Mouse (Mus musculus): ENCODE measurements at regions not wholly inside any gene's neighbourhood (a gene's known extent, or its start where the extent isn't known, plus 50 kb on each side); places are given as distances from the start of the nearest gene placed in this dataset.

DNA sequence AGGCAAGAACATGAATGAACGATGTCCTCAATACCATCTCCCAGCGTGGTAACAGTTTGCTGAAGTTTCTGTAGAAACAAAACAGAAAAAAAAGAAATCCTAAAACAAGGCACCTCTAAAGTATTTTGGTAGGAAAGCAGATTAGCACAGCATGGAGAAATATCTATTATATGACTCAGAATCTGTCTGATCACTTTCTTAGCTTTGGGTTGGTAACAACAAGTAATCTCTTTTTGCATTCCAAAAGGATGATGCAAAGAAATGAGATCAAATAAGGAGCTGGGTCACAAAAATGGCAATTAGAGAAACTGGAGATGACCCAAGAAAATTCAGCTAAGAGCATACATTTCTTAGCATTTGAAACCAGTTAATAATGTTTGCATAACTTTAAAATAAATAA is 854.2 kb downstream of the Fstl5 start:
- DNase-seq (ENCODE audit: low read depth, low spot score), result peak; percentile 35

DNA sequence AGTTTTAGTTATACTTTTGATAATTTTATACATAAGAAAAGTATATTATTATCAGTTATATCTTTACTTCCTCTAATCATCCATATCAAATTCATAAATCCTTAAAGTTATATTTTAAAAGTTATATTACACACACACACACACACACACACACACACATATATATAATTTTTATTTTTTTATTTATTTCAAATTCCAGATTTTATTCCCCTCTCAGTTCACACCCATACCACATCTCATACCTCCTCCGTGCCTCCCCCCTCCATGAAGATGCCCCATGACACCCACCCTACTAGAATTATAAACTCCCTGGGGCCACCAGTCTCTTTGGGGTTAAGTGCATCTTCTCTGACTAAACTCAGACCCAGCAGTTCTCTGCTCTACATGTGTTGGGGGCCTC is 892.8 kb downstream of the Fstl5 start:
- DNase-seq (ENCODE audit: low read depth, low spot score), result no peak

All from 3T3-L1 (cell line).